Mouse (Mus musculus): ENCODE measurements around the gene Hoxc9.

Hoxc9 gene

DNA sequence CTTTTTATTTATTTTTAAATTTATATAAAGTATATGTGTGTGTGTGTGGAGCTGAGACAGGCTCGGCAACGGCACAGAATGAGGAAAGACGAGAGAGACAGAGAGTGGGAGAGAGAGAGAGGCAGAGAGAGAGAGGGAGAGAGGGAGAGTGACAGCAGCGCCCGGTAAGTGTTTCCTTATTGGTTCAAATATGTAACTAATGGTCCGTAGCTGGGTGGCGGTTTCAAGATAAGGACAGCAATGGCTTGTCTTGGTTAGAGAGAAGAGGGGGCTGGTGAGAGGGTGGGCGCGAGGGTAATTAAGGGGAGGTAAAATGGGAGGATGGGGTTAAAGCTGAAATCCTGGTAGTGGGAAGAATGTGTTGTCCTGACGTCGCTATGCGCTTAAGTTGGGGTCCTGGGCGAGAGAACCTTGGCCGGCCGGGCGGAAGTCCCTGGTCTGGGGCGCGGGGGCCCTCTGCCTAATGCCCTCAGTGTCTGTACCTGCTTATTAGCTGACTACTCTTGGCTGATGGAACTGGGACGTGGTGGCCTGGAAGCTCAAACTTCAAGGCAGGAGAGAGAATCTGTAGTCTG is 22.5 kb downstream of the Hoxc9 start:
- DNase-seq (ENCODE audit: low read depth, low spot score): no peak

DNA sequence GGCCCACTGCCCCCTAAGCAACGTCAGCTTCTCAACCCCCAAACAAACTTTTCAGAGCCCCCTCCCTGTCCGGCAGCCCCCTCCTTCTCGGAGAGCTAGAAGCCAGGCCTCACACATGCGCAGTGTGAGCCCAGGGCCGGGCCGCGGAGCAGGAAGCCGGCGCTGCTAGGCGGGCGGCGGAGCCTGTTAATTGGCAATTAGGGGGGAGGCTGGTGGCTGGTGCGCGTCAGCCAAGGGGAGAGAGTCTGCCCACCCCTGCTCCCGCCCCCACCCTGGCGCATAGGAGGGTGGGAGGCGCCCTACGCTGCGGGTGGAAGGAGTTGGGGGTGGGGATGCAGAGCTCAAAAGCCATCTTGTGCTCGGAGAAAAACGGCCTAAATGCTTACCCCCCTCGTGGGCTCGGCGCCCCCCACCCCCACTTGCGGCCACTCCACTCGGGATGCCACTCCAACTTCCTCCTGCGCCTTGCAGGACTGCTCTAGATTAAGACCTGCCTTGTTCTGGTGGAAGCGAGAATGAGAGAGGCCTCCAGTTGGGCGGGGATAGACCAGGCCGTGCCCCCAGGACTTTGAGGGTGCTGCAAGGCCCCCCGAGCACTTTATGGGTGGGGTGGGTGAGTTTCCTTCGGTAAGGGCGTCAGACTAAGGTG is 23.1 kb downstream of the Hoxc9 start:
- peak; percentile 81 for DNase-seq (ENCODE audit: low read depth, low spot score)

DNA sequence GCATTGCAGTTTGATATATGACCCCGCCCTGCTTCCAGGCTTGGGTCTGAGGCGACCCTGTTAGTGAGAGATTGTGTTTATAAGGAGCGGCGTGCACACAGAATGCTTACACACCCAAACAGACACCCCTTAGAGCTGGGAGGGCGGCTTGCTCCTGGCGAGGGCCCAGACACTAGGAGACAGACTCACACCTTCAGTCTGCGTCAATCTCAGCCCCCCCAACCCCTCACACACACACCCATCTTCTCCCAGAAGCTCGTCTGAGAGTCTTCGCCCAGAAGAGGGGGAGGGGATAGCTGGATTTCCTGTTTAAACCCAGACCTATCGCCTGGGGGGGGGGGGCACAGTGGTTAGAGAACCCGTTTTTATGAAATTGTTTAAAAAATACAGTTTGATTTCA is 23.7 kb downstream of the Hoxc9 start:
- no peak for DNase-seq (ENCODE audit: low read depth, low spot score)

DNA sequence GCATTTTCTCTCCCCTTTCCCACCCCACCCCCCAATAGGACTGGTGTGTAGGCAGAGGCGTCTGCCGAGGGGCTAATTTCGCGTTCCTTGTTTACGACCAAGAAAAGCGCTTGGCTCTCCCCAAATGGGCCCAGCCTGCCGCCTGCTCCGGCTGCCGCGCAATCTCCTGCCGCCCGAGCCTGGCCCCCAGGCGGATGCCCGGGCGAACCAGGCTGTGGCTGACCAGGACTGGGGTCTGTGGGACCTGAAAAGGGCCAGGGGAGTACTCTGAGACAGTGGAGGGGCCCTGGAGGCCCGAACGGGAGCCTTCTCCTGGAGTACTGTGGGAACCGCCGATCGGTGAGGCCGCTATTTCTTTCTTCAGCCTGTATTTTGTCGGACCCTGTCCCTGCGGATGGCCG is 24.3 kb downstream of the Hoxc9 start:
- DNase-seq (ENCODE audit: low read depth, low spot score): no peak

DNA sequence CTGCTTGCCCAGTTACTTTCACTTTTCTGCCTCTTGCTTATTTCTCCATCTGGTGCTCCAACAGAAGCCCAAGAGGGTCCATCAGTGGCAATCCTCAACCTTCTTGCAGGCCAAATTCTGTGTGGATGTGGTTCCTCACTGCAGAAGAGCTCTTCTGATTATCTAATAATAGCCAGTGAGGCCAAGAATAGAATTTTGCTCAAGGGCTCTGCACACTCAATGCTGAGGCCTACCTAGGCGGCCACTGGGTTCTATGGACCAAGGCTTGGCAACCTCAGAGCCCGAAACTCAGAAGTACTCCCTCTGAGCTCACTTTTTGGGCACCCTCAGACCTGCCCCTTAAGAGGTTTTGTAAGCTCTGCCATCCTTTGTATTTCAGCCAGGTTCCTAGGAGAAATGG is 25.1 kb downstream of the Hoxc9 start:
- no peak for DNase-seq (ENCODE audit: low read depth, low spot score)

DNA sequence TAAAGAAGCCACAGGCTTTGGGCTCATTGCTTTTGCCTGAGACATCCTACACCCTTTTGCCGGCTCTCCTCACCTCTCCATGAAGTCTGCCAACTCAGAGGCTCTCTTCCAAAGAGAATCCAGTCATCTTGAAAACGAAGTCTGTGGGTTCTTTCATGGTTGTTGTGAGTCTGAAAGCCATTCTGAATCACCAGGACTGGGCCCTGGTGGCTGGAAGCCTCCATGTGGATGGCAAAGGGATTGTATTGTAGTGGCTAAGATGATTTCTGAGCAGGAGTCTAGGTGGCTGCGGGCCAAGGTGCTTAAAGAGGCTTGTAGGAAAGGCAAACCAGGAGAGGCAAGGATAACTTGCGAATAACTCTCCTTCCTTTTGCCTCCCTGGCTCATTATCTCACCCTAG is 25.9 kb downstream of the Hoxc9 start:
- no peak for DNase-seq (ENCODE audit: low read depth, low spot score)

DNA sequence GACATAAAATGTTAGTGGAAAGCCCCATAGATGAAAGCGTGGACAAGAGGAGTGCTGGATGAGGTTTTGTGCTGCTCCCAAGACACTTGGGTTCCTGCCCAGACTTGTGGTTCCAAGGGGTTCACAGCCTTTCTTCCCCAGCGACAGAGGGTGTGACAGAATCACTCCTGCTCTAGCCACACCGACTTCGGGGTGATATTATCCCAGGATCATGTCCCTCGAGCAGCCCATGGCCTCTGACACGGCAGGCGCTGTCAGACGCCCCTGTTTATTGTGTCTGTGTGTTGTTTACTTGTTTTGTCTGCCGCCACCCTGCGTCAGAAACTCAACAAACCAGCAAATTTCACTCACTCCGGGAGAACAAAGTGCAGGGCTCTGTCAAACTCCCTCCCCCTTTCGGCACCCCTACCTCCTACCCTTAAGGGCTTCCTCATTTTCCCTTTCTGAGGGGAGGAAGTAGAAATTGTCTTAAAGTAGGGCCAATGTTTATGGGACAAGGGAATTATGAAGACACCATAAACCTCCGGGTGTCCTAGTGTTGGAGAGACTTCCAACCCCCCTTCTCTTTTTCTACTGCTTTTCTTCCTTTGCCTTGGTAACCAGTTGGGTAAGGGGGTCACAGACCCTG is 26.7 kb downstream of the Hoxc9 start:
- DNase-seq (ENCODE audit: low read depth, low spot score): no peak

DNA sequence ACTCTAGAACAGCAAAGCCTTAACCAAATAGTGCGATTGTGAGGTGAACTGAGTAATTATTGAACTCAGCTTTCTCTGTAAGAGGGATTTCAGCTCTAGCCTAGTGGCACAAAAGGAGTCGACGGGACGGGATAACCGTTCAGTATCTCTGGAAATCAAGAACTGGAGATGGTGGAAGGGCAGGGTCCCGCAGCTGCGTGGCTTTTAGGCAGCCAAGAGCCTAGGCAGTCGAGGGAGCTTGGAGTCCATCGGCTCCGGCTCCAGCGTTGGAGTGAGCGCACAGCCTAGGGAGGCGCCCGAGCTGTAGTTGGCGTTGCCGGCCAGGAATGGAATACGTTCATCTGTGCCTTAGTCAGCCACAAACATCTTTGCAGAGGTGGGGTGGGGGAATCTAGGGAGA is 29.1 kb downstream of the Hoxc9 start:
- DNase-seq (ENCODE audit: low read depth, low spot score): no peak

DNA sequence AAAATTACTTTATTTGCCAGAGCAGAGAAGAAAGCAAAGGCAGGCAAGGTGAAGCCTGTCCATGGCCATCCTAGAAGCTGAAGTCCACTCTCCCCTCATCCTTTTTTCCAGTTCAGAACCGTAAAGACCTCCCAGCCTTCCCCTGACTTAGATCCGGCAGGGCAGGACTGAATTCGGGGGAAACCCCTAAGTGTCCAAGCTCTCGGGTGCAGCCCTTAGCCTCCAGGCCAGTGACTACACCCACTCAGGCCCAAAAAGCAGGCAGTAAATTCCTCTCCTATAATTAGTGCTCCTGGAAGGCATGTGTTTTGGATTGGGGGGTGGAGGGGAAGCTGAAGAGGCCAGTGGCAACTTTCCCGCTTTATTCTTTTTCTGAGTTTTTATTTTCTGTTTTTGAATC is 29.6 kb downstream of the Hoxc9 start:
- DNase-seq (ENCODE audit: low read depth, low spot score): no peak

DNA sequence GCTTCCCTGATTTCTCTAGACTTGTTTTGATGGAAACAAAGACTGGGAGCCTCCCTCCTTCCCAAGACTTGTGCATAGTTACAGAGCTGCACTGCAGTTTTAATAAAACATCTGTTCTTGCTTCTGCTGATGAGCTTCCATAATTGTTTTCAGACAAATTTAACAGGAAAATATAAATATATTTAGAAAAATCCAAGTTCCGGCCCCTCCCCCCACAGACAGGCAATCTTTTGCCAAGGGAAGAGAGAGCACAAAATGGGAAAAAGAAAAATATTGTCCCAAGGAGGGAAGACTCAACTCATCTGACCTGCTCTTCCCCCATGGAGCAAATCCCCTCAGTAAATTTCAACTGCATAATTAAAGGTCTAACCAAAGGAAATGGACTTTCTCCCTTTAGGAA is 30.1 kb downstream of the Hoxc9 start:
- no peak for DNase-seq (ENCODE audit: low read depth, low spot score)

DNA sequence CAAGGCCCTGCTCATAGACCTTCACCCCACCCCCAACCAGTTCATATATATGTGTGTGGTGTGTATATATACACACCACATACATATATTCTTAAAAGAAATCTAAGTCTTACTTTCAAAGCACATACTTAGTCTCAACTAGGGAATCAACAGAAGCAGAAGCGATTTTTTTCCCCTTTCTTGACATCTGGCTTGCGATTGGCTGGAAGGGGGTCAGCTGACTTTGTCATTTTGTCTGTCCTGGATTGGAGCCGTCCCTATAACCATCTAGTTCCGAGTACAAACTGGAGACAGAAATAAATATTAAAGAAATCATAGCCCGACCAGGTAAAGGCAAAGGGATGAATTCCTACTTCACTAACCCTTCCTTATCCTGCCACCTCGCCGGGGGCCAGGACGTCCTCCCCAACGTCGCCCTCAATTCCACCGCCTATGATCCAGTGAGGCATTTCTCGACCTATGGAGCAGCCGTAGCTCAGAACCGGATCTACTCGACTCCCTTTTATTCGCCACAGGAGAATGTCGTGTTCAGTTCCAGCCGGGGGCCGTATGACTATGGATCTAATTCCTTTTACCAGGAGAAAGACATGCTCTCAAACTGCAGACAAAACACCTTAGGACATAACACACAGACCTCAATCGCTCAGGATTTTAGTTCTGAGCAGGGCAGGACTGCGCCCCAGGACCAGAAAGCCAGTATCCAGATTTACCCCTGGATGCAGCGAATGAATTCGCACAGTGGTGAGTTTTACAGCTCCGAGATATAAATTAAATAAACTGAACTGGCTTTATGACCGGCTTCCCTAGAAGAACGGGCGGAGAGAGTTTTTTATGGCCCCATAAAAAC is 33.2 kb downstream of the Hoxc9 start:
- DNase-seq (ENCODE audit: low read depth, low spot score): no peak

DNA sequence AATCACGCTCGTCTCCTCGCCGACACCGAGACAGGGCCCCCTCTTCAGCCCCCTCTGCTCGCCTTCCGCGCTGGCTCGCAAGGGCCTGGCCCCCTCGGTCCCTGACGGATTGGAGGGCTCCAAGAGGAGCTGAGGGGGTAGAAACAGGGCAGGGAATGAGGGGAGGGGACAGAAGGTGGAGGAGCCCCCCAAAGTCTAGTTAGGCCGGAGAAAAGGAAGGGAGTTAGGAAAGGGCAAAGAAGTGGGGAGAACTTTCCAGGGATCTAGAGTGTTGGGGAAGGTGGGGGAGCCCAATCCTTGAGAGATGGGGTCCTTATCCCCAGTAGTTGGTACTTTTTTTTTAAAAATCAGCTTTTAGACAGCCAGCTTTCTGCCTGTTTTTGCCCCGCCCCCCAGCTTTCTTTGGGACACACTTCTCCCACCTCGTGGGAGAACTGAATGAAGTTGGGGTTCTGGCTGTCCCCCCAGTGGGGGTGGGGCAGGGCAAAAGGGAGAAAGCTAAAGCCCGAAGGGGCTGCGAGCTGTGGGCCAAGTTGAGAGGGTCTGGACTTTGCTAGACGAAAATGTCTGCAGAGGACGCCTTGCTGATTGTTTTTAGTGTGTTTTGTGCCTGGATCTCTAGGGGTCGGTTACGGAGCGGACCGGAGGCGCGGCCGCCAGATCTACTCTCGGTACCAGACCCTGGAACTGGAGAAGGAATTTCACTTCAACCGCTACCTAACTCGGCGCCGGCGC is 34.0 kb downstream of the Hoxc9 start:
- DNase-seq (ENCODE audit: low read depth, low spot score): no peak

DNA sequence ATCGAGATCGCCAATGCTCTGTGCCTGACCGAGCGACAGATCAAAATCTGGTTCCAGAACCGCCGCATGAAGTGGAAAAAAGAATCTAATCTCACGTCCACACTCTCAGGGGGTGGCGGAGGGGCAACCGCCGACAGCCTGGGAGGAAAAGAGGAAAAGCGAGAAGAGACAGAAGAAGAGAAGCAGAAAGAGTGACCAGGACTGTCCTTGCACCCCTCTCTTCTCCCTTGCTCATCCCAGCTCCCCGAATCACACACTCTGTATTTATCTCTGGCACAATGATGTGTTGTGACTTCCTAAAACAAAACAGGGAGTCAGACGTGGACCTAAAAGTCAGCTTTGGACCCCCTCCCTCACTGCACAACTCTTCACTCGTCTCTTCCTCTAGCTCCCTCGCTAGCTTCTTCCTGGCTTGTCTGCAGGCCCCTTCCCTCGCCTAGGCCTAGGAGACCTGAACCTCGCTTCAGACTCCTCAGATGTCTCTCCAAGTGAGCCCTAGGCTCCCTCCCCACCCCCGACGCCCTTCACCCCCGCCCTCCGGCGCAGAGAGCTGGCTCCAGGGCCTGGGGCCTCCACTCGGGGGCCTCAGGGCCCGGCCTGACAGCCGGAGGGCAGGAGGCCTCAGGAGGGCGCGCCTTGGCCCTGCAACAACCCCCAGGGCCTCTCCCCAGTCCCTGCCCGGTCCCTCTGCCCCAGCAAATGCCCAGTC is 34.8 kb downstream of the Hoxc9 start:
- DNase-seq (ENCODE audit: low read depth, low spot score): no peak

DNA sequence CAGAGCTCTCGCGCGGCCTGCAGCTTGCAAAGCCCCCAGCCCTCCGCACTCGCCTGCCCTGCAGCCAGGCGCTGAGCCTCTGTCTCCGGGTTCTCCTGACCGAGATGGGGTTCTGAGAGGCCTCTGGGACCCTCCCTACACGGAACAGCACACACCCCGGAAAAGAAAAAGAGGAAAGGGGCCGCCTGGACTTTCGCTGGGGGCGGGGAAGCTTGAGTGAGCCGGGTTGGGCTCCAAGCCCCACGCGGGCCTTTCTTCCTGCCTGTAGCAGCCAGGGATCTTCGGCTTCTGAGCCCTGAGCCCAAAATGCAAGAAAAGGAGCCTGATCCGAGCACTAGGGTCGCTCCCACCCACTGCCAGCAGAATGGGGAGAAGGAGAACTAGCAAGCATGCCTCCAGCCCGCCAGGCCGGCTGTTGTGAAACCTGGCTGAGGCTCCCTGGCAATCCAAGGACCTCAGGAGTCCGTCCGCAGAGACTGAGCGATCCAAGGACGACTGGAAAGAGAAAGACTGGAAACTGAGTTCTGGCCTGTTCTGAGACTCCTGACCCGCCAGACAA is 35.8 kb downstream of the Hoxc9 start:
- peak; percentile 53 for DNase-seq (ENCODE audit: low read depth, low spot score)

DNA sequence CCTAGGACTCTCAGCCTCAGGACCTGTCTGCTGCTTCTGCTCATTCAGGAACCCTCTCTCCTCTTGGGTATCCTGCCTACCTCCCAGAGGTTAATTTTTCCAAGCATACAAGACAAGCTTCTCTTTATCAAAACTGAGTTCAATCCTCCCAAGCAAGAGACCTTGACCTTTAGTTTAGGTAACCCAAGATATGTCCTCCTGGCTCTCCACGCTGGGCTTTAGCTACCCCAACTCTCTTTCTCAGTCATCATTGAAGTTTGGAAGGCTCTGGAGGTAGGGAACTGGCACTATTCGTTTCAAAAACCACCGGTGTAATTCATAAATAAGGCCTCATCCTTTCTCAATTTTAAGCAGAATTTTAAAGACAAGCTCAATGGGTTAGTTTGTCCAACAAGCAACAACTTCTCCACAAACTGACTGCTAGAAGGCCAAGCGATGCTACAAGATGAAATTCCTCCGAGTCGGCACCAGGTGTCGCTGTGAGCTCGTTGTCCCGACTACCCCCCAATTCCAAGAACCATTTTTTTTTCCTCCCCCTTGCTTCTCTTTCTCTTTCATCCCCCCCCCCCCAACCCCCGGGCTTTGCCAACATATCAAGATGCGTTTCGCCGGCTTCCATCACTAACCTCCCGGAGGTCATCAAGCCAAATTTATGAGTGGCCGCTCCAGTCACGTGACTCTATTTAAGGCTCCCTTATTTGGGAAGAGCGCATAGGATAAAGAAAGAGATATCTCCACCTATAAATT is 37.2 kb downstream of the Hoxc9 start:
- peak; percentile 73 for DNase-seq (ENCODE audit: low read depth, low spot score)

DNA sequence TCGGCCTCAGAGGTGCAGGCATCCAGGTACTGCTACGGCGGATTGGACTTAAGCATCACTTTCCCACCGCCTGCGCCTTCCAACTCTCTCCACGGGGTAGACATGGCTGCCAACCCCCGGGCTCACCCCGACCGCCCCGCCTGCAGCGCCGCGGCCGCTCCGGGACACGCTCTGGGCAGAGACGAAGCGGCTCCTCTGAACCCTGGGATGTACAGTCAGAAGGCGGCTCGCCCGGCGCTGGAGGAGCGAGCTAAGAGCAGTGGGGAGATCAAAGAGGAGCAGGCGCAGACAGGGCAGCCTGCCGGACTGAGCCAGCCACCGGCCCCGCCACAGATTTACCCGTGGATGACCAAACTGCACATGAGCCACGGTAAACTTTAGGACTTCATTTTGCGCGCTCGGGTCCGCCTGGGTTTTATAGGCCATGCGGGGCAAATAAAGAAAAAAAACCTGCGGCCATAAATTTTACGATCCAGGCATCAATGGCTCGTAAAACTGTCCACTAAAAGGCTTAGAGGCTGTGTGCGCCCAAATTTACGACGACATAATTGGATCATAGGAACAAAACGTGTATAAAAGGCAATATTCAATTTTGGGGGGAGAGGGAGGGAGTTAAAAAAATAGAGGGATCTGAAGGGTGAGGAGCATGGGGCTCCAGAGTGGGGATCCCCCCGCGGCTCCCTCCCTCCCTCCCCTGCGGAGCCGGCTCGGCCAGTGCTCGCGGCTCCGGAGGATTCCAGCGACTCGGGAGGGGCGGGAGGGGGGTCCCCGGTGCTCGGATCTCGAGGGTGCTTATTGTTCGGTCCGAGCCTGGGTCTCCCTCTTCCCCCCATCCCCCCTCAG is 38.1 kb downstream of the Hoxc9 start:
- DNase-seq (ENCODE audit: low read depth, low spot score): peak; percentile 83

DNA sequence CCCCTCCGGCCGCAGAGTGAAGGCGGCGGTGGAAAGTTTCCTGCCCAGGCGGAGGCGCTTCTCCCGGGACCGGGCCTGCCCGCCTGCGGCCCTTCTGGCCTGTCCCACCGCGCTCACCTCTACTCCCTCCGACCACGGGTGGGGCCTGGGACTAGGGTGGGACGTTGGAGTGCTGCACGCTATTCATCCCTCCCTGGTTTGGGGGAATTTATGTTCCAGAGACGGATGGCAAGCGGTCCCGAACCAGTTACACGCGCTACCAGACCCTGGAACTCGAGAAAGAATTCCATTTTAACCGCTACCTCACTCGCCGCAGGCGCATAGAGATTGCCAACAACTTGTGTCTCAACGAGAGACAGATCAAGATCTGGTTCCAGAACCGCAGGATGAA is 38.8 kb downstream of the Hoxc9 start:
- DNase-seq (ENCODE audit: low read depth, low spot score): peak; percentile 62

DNA sequence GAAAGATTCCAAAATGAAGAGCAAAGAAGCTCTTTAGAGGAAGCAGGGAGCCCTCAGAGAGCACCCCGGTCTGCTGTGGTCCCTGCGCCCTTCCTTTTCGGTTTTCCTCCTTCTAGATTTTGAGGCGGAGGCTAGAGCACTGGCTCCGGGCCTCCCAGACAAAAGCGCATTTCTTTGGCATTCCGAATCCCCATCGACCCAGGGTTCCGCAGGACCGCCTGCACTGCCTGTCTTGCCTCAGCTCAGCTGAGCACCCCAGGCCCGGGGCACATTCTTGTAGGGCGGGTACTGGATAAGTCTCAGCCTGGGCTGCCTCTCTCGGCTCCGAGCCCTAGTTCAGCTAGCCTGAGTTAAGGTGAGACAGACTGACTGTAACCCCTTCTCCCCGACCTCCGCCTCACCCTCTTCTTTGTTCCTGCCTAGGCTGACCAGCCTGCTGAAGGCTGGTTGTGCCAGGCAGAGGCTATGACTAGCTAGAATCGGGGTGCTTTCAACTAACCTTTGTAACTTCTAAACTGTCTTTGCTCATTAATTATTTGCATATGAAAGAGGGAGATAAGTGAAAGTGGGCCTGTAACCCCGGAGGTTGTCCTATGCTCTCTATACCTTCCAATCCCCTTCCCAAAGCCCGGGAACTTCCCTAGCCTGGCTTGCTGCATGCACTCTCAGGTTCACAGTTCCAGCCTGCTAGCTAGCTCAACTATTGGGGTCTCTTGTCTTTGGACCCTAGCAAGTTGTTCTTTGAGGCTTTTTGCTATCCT is 39.3 kb downstream of the Hoxc9 start:
- DNase-seq (ENCODE audit: low read depth, low spot score): peak; percentile 81

Data from ZHBTc4 (cell line).